Mouse (Mus musculus): ENCODE data around the gene Ranbp3l. TPM values are rescaled to one million over a fixed set of nuclear protein-coding genes. Genes with fewer than 3 reads are reported as not detected.

The Ranbp3l gene
- polyA plus RNA-seq (2011; ENCODE audit: insufficient read depth, insufficient read length, low read depth, missing spikeins): not detected in 2 replicates

GRCm38 (mm10) chr15:8967573-8968228, at the start of gene Ranbp3l:
Gene Ranbp3l, plus strand, starts transcription at chr15:8967949.
- Histone ChIP-seq H3K27ac (ENCODE audit: insufficient read depth, low read length) (no peak within 1 kb of the TSS), H3K4me1 (ENCODE audit: control insufficient read depth, insufficient read depth, low read length) (no peaks in the 10 kb centered on the region), H3K36me3 (ENCODE audit: control insufficient read depth, insufficient read depth, low read length, poor library complexity, severe bottlenecking) (no peaks in the 10 kb centered on the region), H3K9ac (ENCODE audit: low read depth, poor library complexity, severe bottlenecking) (no peak within 1 kb of the TSS), H3K4me3 (ENCODE audit: low read depth, low read length) (no peak within 1 kb of the TSS), H3K9me3 (replicated peaks; ENCODE audit: control insufficient read depth, insufficient read depth, low read length, poor library complexity, severe bottlenecking) (no peaks in the 10 kb centered on the region), H3K27me3 (ENCODE audit: control insufficient read depth, insufficient read depth, low read length, poor library complexity, severe bottlenecking) (no peaks in the 10 kb centered on the region)
- TF ChIP-seq EP300 (IDR thresholded peaks at IDR 0.05; ENCODE audit: insufficient read depth, low read depth, low read length) (no peak), POLR2A (IDR thresholded peaks at IDR 0.05; ENCODE audit: insufficient read depth, low read length) (no peak), CTCF (IDR thresholded peaks at IDR 0.05; ENCODE audit: low read depth, low read length) (no peak)

- H3K4me3 ChIP-seq (ENCODE audit: low read depth, low read length): no peak overlapping the region
- H3K27me3 ChIP-seq (ENCODE audit: control insufficient read depth, insufficient read depth, low read length, poor library complexity, severe bottlenecking): no peaks in the 10 kb centered on the region
- no peaks in the 10 kb centered on the region for H3K36me3 ChIP-seq (ENCODE audit: control insufficient read depth, insufficient read depth, low read length, poor library complexity, severe bottlenecking)
- no peak overlapping the region for H3K9ac ChIP-seq (ENCODE audit: low read depth, poor library complexity, severe bottlenecking)
- no peak overlapping the region for H3K27ac ChIP-seq (ENCODE audit: insufficient read depth, low read length)
- no peaks in the 10 kb centered on the region for H3K4me1 ChIP-seq (ENCODE audit: control insufficient read depth, insufficient read depth, low read length)
- no peak for TF ChIP-seq POLR2A (IDR thresholded peaks at IDR 0.05; ENCODE audit: insufficient read depth, low read length)
- TF ChIP-seq EP300 (IDR thresholded peaks at IDR 0.05; ENCODE audit: insufficient read depth, low read depth, low read length): no peak
- TF ChIP-seq CTCF (IDR thresholded peaks at IDR 0.05; ENCODE audit: low read depth, low read length): no peak
- peaks cover 7% of the 10 kb centered on the region; the same call in 1 of the 2 replicates for H3K9me3 ChIP-seq (replicated peaks; ENCODE audit: control insufficient read depth, insufficient read depth, low read length, poor library complexity, severe bottlenecking)
Observed at GRCm38 (mm10) chr15:8930061-8930460, 37.7 kb upstream of the Ranbp3l start.

- Histone ChIP-seq H3K27me3 (ENCODE audit: control insufficient read depth, insufficient read depth, low read length, poor library complexity, severe bottlenecking) (no peaks in the 10 kb centered on the region), H3K4me1 (ENCODE audit: control insufficient read depth, insufficient read depth, low read length) (no peaks in the 10 kb centered on the region), H3K9ac (ENCODE audit: low read depth, poor library complexity, severe bottlenecking) (no peak overlapping the region), H3K9me3 (replicated peaks; ENCODE audit: control insufficient read depth, insufficient read depth, low read length, poor library complexity, severe bottlenecking) (no peaks in the 10 kb centered on the region), H3K27ac (ENCODE audit: insufficient read depth, low read length) (no peak overlapping the region), H3K4me3 (ENCODE audit: low read depth, low read length) (no peak overlapping the region), H3K36me3 (ENCODE audit: control insufficient read depth, insufficient read depth, low read length, poor library complexity, severe bottlenecking) (no peaks in the 10 kb centered on the region)
- TF ChIP-seq EP300 (IDR thresholded peaks at IDR 0.05; ENCODE audit: insufficient read depth, low read depth, low read length) (no peak), POLR2A (IDR thresholded peaks at IDR 0.05; ENCODE audit: insufficient read depth, low read length) (no peak), CTCF (IDR thresholded peaks at IDR 0.05; ENCODE audit: low read depth, low read length) (no peak)
Observed at GRCm38 (mm10) chr15:8936911-8937310, 30.8 kb upstream of the Ranbp3l start.

GRCm38 (mm10) chr15:8940861-8941260, 26.9 kb upstream of the Ranbp3l start:
- no peaks in the 10 kb centered on the region for H3K36me3 ChIP-seq (ENCODE audit: control insufficient read depth, insufficient read depth, low read length, poor library complexity, severe bottlenecking)
- H3K27me3 ChIP-seq (ENCODE audit: control insufficient read depth, insufficient read depth, low read length, poor library complexity, severe bottlenecking): no peaks in the 10 kb centered on the region
- H3K4me3 ChIP-seq (ENCODE audit: low read depth, low read length): no peak overlapping the region
- H3K9me3 ChIP-seq (replicated peaks; ENCODE audit: control insufficient read depth, insufficient read depth, low read length, poor library complexity, severe bottlenecking): no peaks in the 10 kb centered on the region
- H3K27ac ChIP-seq (ENCODE audit: insufficient read depth, low read length): no peak overlapping the region
- TF ChIP-seq POLR2A (IDR thresholded peaks at IDR 0.05; ENCODE audit: insufficient read depth, low read length) (no peak), EP300 (IDR thresholded peaks at IDR 0.05; ENCODE audit: insufficient read depth, low read depth, low read length) (no peak), CTCF (IDR thresholded peaks at IDR 0.05; ENCODE audit: low read depth, low read length) (no peak)
- no peaks in the 10 kb centered on the region for H3K4me1 ChIP-seq (ENCODE audit: control insufficient read depth, insufficient read depth, low read length)
- no peak overlapping the region for H3K9ac ChIP-seq (ENCODE audit: low read depth, poor library complexity, severe bottlenecking)

GRCm38 (mm10) chr15:8950856-8951255, 16.9 kb upstream of the Ranbp3l start:
- Histone ChIP-seq H3K4me3 (ENCODE audit: low read depth, low read length) (no peak overlapping the region), H3K27me3 (ENCODE audit: control insufficient read depth, insufficient read depth, low read length, poor library complexity, severe bottlenecking) (no peaks in the 10 kb centered on the region), H3K9me3 (replicated peaks; ENCODE audit: control insufficient read depth, insufficient read depth, low read length, poor library complexity, severe bottlenecking) (no peaks in the 10 kb centered on the region), H3K9ac (ENCODE audit: low read depth, poor library complexity, severe bottlenecking) (no peak overlapping the region), H3K27ac (ENCODE audit: insufficient read depth, low read length) (no peak overlapping the region), H3K36me3 (ENCODE audit: control insufficient read depth, insufficient read depth, low read length, poor library complexity, severe bottlenecking) (no peaks in the 10 kb centered on the region), H3K4me1 (ENCODE audit: control insufficient read depth, insufficient read depth, low read length) (no peaks in the 10 kb centered on the region)
- TF ChIP-seq EP300 (IDR thresholded peaks at IDR 0.05; ENCODE audit: insufficient read depth, low read depth, low read length) (no peak), POLR2A (IDR thresholded peaks at IDR 0.05; ENCODE audit: insufficient read depth, low read length) (no peak), CTCF (IDR thresholded peaks at IDR 0.05; ENCODE audit: low read depth, low read length) (no peak)

- H3K4me3 ChIP-seq (ENCODE audit: low read depth, low read length): no peak overlapping the region
Observed at GRCm38 (mm10) chr15:8963323-8963722, 4.4 kb upstream of the Ranbp3l start.

More at GRCm38 (mm10) chr15:8963323-8963722, 4.4 kb upstream of the Ranbp3l start:
- Histone ChIP-seq H3K9ac (ENCODE audit: low read depth, poor library complexity, severe bottlenecking) (no peak overlapping the region), H3K4me1 (ENCODE audit: control insufficient read depth, insufficient read depth, low read length) (no peaks in the 10 kb centered on the region), H3K9me3 (replicated peaks; ENCODE audit: control insufficient read depth, insufficient read depth, low read length, poor library complexity, severe bottlenecking) (no peaks in the 10 kb centered on the region), H3K27me3 (ENCODE audit: control insufficient read depth, insufficient read depth, low read length, poor library complexity, severe bottlenecking) (no peaks in the 10 kb centered on the region), H3K27ac (ENCODE audit: insufficient read depth, low read length) (no peak overlapping the region), H3K36me3 (ENCODE audit: control insufficient read depth, insufficient read depth, low read length, poor library complexity, severe bottlenecking) (no peaks in the 10 kb centered on the region)
- peak; percentile 66 for TF ChIP-seq CTCF (IDR thresholded peaks at IDR 0.05; ENCODE audit: low read depth, low read length)
- TF ChIP-seq EP300 (IDR thresholded peaks at IDR 0.05; ENCODE audit: insufficient read depth, low read depth, low read length): no peak

All from ES-Bruce4 (cell line).